Mouse (Mus musculus) cortical plate, adult 2 months (tissue): ENCODE measurements at regions not wholly inside any gene's neighbourhood (a gene's known extent, or its start where the extent isn't known, plus 50 kb on each side); places are given as distances from the start of the nearest gene placed in this dataset.

Experiments used
- H3K27ac ChIP-seq: fragments of 200-500 bp; 2 replicates; pipeline ENCODE4 v1.5.1; 2012; ENCODE audit warnings: low read length, control low read depth, inconsistent platforms; ENCODE audit not compliant: insufficient read depth
- H3K4me1 ChIP-seq: fragments of 200-500 bp; 2 replicates; pipeline ENCODE4 v1.6.1; 2011; ENCODE audit warnings: low read length; ENCODE audit not compliant: control insufficient read depth, insufficient read depth
- H3K4me3 ChIP-seq: fragments of 200-500 bp; 2 replicates; pipeline ENCODE4 v1.5.1; 2011; ENCODE audit warnings: mild to moderate bottlenecking, low read length, control low read depth; ENCODE audit not compliant: insufficient read depth
- CTCF ChIP-seq: fragments of 200-500 bp; IDR thresholded peaks from 2 replicates; pipeline ENCODE4 v1.5.1; 2011; ENCODE audit warnings: mild to moderate bottlenecking, control low read depth, low read length; ENCODE audit not compliant: insufficient read depth; ENCODE audit errors: extremely low read depth
- POLR2A ChIP-seq: fragments of 200-500 bp; IDR thresholded peaks from 2 replicates; pipeline ENCODE4 v1.6.1; 2011; ENCODE audit warnings: mild to moderate bottlenecking, low read length, control low read depth; ENCODE audit not compliant: insufficient read depth; ENCODE audit errors: extremely low read depth

DNA sequence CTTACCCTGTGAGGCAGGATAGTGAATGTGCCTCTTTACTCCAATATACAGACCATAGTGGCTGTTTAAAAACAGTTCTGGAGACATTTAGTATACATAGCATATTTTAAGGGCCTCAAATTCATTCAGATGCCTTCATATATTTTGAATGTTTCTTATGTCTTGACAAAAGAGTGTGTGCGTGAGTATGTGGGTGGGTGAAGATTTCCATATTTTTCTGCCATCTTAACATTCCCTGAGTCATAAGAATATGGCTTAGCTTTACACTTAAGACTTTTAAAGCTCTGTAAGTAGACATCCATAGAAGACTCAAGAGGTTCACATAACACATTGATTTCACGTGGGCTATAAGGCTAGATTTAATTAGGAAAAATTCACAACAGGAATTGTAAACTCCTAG lies 81.3 kb upstream of the Mycbp2 start:
- TF ChIP-seq POLR2A (no peak), CTCF (no peak)
- no peak overlapping the region for H3K4me3 ChIP-seq
- H3K4me1 ChIP-seq: no peaks in the 10 kb centered on the region
- no peak overlapping the region for H3K27ac ChIP-seq

DNA sequence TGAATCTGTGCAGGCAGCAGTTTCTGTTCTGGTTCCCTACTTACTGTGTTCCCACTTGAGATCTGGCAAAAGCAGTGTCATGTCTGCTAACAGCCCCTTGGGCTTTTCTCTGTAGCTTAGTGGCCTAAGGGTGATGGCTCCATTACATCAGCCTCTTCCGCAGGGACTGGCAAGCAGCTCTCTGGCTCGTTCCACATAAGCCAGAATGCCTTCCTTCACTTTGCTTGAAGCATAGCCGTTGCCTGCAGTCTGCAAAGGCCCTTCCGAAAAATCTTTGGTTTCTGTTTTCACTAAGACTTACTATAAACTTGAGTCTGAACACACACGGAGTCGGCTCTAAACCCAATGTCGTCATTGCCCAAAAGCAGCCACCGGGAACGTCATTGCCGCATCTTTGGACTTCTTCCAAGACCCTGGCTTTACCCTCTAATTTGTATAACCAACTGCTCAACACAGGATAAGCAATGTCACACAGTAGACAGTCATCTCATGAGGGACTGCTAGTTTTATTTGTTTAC lies 74.8 kb upstream of the Mycbp2 start:
- H3K4me3 ChIP-seq: no peak overlapping the region
- H3K4me1 ChIP-seq: no peaks in the 10 kb centered on the region
- no peak for TF ChIP-seq POLR2A
- TF ChIP-seq CTCF: no peak
- H3K27ac ChIP-seq: no peak overlapping the region

DNA sequence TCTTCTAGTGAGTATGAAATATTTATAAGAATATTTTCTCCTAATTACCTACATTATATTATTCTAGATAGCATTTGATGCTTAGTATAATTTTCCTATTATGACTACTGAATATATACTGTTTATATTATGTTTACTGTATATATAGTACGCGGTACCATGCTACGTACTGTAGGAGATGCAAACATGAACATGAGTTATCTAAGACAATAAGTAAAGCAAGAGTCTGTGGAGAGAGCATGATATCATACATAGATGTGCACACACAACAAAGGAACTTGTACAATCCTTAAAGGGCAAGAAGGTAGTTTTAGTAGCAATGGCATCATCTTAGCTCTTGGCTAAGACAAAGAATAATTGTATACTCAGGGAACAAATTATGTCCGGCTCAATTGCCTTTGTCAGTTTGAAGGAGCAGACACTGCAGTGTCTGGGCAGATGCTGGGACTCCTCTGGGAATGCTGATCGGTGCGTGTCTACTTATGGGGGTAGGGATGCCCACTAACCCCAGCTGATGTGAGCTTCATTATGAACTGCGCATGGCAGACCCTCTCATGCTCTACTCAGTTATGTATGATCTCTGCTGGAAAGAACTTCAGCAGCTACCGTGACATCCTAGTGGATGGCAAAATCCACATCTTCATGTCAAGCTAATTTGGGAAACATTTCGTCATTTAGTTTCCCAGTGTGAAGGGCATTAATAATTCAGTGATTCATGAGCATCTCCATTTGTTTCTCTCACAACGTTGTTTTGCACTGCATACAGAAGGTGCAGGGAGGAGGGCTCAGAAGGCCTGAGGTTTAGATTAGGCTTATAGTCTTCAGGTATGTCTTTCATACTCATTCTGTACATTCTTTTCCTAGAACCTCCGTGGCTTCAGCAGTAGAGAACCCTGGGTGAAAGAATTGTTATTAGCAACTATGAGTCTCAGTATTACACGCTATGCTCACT lies 70.8 kb upstream of the Mycbp2 start:
- no peak overlapping the region for H3K27ac ChIP-seq
- TF ChIP-seq CTCF: no peak
- no peak for TF ChIP-seq POLR2A
- H3K4me1 ChIP-seq: no peaks in the 10 kb centered on the region
- no peak overlapping the region for H3K4me3 ChIP-seq

DNA sequence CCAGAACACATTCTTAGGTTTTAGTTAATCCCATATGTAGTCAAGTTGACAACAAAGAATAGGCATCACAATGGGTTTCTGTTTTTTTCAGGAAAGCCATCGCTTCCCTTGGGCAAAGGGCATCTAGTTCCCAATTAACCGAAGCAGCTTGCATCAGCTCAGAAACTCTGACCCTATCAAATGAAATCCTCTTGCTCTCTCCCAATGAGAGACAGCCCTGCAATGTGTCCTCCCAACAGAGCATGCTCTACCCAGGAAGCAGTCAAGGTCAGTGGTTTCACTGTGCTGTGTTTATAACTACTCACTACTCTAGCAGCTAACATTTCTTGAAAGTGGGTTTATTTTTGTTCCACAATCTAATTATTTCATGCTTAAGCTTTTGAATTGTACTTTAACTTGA lies 58.0 kb upstream of the Mycbp2 start:
- no peak overlapping the region for H3K4me3 ChIP-seq
- H3K4me1 ChIP-seq: no peaks in the 10 kb centered on the region; the same call in 1 of the 2 replicates
- H3K27ac ChIP-seq: no peak overlapping the region
- TF ChIP-seq CTCF (no peak), POLR2A (no peak)

DNA sequence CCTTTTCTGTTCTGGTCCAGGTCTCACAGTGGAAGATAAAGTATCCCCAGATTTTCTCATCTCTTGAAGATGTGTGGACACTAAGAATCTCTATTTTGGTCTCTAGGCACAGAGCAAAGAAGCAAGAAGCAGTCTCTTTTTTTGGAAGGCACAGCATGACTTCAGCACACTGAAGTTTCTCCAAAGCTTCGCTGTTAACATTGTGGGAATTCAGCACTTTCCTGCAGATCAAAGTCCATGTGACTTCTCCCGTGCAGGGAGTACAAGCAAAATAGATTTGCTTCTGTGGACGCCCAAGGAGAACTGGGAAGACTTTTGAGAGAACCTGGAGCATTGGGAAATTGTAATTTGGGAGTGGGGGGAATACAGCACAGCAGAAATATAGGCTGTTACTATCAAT lies 56.4 kb upstream of the Mycbp2 start:
- H3K4me3 ChIP-seq: no peak overlapping the region
- TF ChIP-seq POLR2A: no peak
- no peak for TF ChIP-seq CTCF
- no peak overlapping the region for H3K27ac ChIP-seq
- H3K4me1 ChIP-seq: no peaks in the 10 kb centered on the region; the same call in 1 of the 2 replicates

DNA sequence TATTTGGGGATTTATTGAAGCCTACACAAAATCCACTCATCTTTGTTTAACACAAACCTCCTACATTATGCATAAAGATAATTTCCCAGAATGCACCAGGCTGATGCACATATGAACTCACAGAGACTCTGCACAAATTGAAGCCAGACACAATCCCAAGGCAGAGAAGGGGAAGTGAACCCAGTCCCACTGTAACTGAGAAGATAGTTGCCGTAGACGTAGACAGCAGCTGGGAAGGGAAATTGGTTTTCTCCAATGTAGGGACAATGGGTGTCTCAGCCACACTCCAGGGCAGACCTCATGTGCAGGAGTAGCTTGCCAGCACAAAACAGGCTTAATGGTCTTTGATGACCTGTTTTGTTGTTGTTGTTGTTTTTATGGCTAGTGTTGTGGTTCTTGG lies 55.4 kb upstream of the Mycbp2 start:
- TF ChIP-seq POLR2A (no peak), CTCF (no peak)
- Histone ChIP-seq H3K27ac (no peak overlapping the region), H3K4me1 (no peaks in the 10 kb centered on the region; the same call in 1 of the 2 replicates), H3K4me3 (no peak overlapping the region)

DNA sequence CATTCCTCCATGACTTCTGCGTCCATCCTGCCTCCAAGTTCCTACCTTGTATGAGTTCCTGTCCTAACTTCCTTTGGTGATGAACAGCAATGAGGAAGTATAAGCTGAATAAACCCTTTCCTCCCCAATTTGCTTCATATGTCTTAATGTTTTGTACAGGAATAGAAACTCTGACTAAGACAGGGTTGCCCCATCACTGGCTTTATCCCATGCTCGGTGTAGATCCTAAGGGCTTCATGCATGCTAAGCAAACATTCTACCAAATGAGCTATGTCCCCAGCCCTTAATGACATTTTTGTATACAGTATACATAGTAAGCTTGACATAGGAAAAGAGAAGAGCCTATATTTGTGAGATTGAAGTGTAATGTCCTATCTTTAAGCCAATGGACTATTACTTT lies 54.7 kb upstream of the Mycbp2 start:
- H3K4me1 ChIP-seq: no peaks in the 10 kb centered on the region; the same call in 1 of the 2 replicates
- no peak overlapping the region for H3K27ac ChIP-seq
- H3K4me3 ChIP-seq: no peak overlapping the region
- TF ChIP-seq CTCF: no peak
- no peak for TF ChIP-seq POLR2A

DNA sequence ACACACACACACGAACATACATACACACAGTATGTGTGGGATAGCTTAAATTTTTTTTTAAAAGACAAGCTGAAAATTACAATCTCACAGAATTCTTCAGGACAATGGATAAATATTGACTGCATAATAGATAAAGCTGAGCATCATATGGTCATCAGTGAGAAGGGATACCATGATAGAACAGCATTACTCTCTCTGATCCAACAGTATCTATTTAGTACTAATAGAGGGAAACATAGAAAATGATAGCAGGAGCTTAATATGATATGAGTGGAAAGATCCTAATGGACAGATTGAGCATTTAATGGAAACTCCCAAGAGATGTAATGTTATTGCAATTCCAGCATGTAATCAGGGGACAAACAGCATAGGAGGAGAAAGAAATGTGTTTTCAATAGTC lies 51.8 kb upstream of the Mycbp2 start:
- Histone ChIP-seq H3K4me1 (no peaks in the 10 kb centered on the region; the same call in 1 of the 2 replicates), H3K27ac (no peak overlapping the region), H3K4me3 (no peak overlapping the region)
- TF ChIP-seq POLR2A (no peak), CTCF (no peak)
